Mouse (Mus musculus) CH12.LX (cell line): ENCODE data around the gene Tmem59l.

Experiments used
- CTCF ChIP-seq, 2 experiments: IDR thresholded peaks in 1 of 2; conservative IDR thresholded peaks in 1 of 2; 2 replicates each; pipeline ENCODE4 v1.5.1; 2011 to 2012; ENCODE audit warnings: low read depth in 2 of 2, low read length in 2 of 2, improper control_type of control experiment in 1 of 2, inconsistent platforms in 1 of 2, mild to moderate bottlenecking in 1 of 2, moderate library complexity in 1 of 2
- EP300 ChIP-seq: IDR thresholded peaks from 2 replicates; pipeline ENCODE4 v1.6.1; 2011; ENCODE audit warnings: low read length, improper control_type of control experiment
- JUND ChIP-seq: conservative IDR thresholded peaks from 2 replicates; pipeline ENCODE4 v1.6.1; 2011; ENCODE audit warnings: low read depth, low read length, improper control_type of control experiment
- MYC ChIP-seq: IDR thresholded peaks from 2 replicates; pipeline ENCODE4 v1.6.1; 2011; ENCODE audit warnings: low read depth, mild to moderate bottlenecking, improper control_type of control experiment, low read length
- NELFE ChIP-seq: IDR thresholded peaks from 2 replicates; pipeline ENCODE4 v1.6.1; 2011; ENCODE audit warnings: low read depth, low read length, improper control_type of control experiment
- POLR2A ChIP-seq: IDR thresholded peaks from 2 replicates; pipeline ENCODE4 v1.6.1; 2011; ENCODE audit warnings: low read depth, mild to moderate bottlenecking, improper control_type of control experiment, low read length
- RAD21 ChIP-seq: IDR thresholded peaks from 2 replicates; pipeline ENCODE4 v1.6.1; 2011; ENCODE audit warnings: low read depth, mild to moderate bottlenecking, low read length, improper control_type of control experiment, moderate library complexity
- RCOR1 ChIP-seq: conservative IDR thresholded peaks from 2 replicates; pipeline ENCODE4 v1.6.1; 2012; ENCODE audit warnings: low read depth, mild to moderate bottlenecking, inconsistent platforms, low read length, improper control_type of control experiment
- USF1 ChIP-seq: IDR thresholded peaks from 2 replicates; pipeline ENCODE4 v1.6.1; 2014; ENCODE audit warnings: low read depth, mild to moderate bottlenecking, inconsistent platforms, low read length, improper control_type of control experiment
- USF2 ChIP-seq: conservative IDR thresholded peaks from 2 replicates; pipeline ENCODE4 v1.6.1; 2011; ENCODE audit warnings: low read depth, low read length, improper control_type of control experiment

DNA sequence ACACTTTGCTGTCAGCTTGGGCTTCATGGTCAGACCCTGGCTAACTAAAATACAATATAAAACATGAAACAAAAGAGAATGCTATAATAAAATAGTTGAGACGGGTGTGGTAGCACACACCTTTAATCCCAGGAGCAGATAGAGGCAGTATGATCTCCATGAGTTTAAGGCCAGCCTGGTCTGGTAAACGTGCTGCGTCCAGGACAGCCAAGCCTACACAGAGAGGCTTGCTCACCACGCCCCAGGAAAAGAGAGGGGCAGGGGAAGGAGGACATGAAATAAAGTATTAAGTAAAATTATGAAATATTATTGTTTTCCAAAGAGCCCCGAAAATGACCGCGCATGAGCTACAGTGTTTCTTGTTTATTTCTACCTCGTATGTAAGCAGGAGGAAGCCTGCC lies 40.0 kb upstream of the Tmem59l start:
- TF ChIP-seq CTCF (conservative IDR thresholded peaks at IDR 0.05 in 1 of 2, IDR thresholded peaks at IDR 0.05 in 1 of 2; ENCODE audit: low read depth in 2 of 2, low read length in 2 of 2) (no peak), POLR2A (no peak), EP300 (no peak), USF1 (no peak), USF2 (no peak), MYC (no peak), RCOR1 (no peak), JUND (no peak), NELFE (no peak), RAD21 (no peak)
